Mouse (Mus musculus) kidney, adult 2 months (tissue): Measurements from ENCODE around the gene Apod. TPM values are rescaled to one million over a fixed set of nuclear protein-coding genes. Genes with fewer than 3 reads are reported as not detected.
"Not testable (repeated sequence)": the region's sequence is repeated elsewhere in the genome, so short reads cannot be mapped to it uniquely, and the experiment has no call there.

Experiments
- DNase-seq: peaks from one replicate; pipeline ENCODE4 v3.0.0; 2021
- H3K27ac ChIP-seq: fragments of 200-500 bp; 2 replicates; pipeline ENCODE4 v1.5.1; 2012; ENCODE audit warnings: low read depth, low read length, control low read depth, inconsistent platforms; ENCODE audit not compliant: insufficient read depth
- H3K27me3 ChIP-seq: fragments of 200-500 bp; replicated peaks from 2 replicates; pipeline ENCODE4 v1.6.1; 2012; ENCODE audit warnings: mild to moderate bottlenecking, moderate library complexity, low read length, inconsistent platforms; ENCODE audit not compliant: control insufficient read depth, insufficient read depth
- H3K36me3 ChIP-seq: fragments of 200-500 bp; 2 replicates; pipeline ENCODE4 v1.6.1; 2012; ENCODE audit warnings: mild to moderate bottlenecking, moderate library complexity, low read length, inconsistent platforms; ENCODE audit not compliant: control insufficient read depth, insufficient read depth
- H3K4me1 ChIP-seq: fragments of 200-500 bp; 2 replicates; pipeline ENCODE4 v1.6.1; 2011; ENCODE audit warnings: low read length; ENCODE audit not compliant: control insufficient read depth, insufficient read depth
- H3K4me3 ChIP-seq: fragments of 200-500 bp; 2 replicates; pipeline ENCODE4 v1.5.1; 2011; ENCODE audit warnings: mild to moderate bottlenecking, low read depth, low read length, control low read depth; ENCODE audit not compliant: insufficient read depth
- CTCF ChIP-seq: fragments of 200-500 bp; conservative IDR thresholded peaks from 2 replicates; pipeline ENCODE4 v1.5.1; 2011; ENCODE audit warnings: low read depth, mild to moderate bottlenecking, control low read depth, low read length, moderate library complexity, mixed read lengths; ENCODE audit not compliant: insufficient read depth, insufficient read length
- POLR2A ChIP-seq: fragments of 200-500 bp; IDR thresholded peaks from one replicate; pipeline ENCODE4 v1.6.1; 2011; ENCODE audit warnings: low read depth, low read length, control low read depth
- WGBS: fragments of 180-500 bp; shearing (Covaris S2); methylation state at CpG from one replicate; pipeline ENCODE4 v1.1.7; 2018; 5-methylcytosine and 5-hydroxymethylcytosine counted together
- polyA plus RNA-seq: library from polyadenylated mRNA; depleted of rRNA; stranded (reverse); fragments of >200 nt; gene quantifications from 2 replicates; pipeline ENCODE4 v1.2.3, GENCODE M21; 2012

Apod gene
- polyA plus RNA-seq, 1 experiment, result 1.4 TPM

- Histone ChIP-seq H3K36me3 (no peaks in the 10 kb centered on the region), H3K27me3 (no peaks in the 10 kb centered on the region), H3K4me1 (peaks cover 6% of the 10 kb centered on the region), H3K27ac (no peak overlapping the region), H3K4me3 (no peak overlapping the region)
- TF ChIP-seq POLR2A (no peak), CTCF (no peak)
- no peak for DNase-seq
- 96% methylated on average over 14 of the region's 14 CpGs for WGBS
Measured at GRCm38 (mm10) chr16:31325120-31325519, 10.5 kb upstream of the Apod start.

- no peaks in the 10 kb centered on the region for H3K4me1 ChIP-seq
- WGBS, result 80% methylated on average over 4 of the region's 4 CpGs
- no peak overlapping the region for H3K4me3 ChIP-seq
- TF ChIP-seq CTCF (no peak), POLR2A (no peak)
- DNase-seq, result no peak
- no peak overlapping the region for H3K27ac ChIP-seq
- H3K36me3 ChIP-seq, result no peaks in the 10 kb centered on the region
- H3K27me3 ChIP-seq, result no peaks in the 10 kb centered on the region
Measured at GRCm38 (mm10) chr16:31321501-31321900, 6.9 kb upstream of the Apod start.

DNA sequence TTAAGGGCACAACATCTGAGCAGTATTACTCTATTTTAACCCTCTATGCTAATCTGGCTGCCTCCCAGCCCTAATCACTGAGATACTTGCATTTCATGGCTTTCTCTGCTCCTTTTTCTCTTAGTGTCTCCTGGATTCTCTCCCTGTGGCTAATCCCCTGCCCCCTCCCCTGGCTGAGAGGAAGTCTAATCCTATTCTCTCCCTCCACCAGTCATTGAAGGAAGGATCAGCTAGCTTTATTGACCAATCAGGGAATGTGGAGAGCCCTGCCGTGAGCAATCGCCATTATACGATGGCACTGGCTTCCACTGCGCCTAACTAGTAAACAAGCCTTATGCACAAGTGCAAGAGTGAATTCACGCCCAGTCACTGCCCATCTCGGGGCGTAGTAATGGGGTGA, 6.3 kb upstream of the Apod start:
- Histone ChIP-seq H3K4me3 (no peak overlapping the region), H3K27me3 (no peaks in the 10 kb centered on the region), H3K4me1 (no peaks in the 10 kb centered on the region), H3K36me3 (no peaks in the 10 kb centered on the region), H3K27ac (no peak overlapping the region)
- TF ChIP-seq CTCF (no peak), POLR2A (no peak)
- no peak for DNase-seq
- WGBS, result 89% methylated on average over 7 of the region's 7 CpGs

DNA sequence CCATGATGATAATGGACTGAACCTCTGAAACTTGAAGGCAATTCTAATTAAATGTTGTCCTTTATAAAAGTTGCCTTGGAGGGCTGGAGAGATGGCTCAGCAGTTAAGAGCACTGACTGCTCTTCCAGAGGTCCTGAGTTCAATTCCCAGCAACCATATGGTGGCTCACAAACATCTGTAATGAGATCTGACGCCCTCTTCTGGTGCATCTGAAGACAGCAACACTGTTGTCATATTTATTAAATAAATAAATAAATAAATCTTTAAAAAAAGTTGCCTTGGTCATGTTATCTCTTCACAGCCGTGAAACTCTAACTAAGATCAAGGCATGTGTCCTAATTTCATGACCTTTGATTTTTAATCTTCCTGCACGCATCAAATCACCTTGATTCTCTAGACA, 5.1 kb upstream of the Apod start:
- H3K27me3 ChIP-seq, H3K4me3 ChIP-seq, H3K36me3 ChIP-seq, DNase-seq, H3K4me1 ChIP-seq, H3K27ac ChIP-seq: not testable (repeated sequence)
- WGBS, result 58% methylated on average over 3 of the region's 3 CpGs

- H3K36me3 ChIP-seq, result no peaks in the 10 kb centered on the region
- H3K4me1 ChIP-seq, result no peaks in the 10 kb centered on the region
- no peak overlapping the region for H3K4me3 ChIP-seq
- 60% methylated on average over 4 of the region's 4 CpGs for WGBS
- peak; percentile 9 for DNase-seq
- H3K27me3 ChIP-seq, result no peaks in the 10 kb centered on the region
- TF ChIP-seq CTCF (no peak), POLR2A (no peak)
- H3K27ac ChIP-seq, result no peak overlapping the region
Measured at GRCm38 (mm10) chr16:31319316-31319715, 4.7 kb upstream of the Apod start.

DNA sequence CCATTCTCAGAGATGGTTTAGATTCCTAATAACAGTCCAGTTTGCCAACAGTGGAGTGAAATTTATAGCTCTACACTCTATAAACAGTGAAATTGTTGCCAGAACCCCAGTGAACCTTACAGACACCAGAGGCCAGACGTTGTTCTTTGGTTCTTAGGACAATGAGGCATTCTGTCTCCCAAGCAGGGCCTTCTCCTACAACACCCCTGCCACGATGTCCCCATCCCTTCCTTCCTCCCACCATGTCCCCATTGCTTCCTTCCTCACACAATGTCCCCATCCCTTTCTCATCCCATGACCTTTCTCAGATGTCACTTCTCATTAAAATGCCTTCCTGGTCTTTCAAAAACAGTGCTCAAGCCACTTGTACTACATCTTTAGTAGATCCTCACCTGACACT, 3.8 kb upstream of the Apod start:
- Histone ChIP-seq H3K27ac (no peak overlapping the region), H3K36me3 (no peaks in the 10 kb centered on the region), H3K4me1 (no peaks in the 10 kb centered on the region), H3K27me3 (no peaks in the 10 kb centered on the region), H3K4me3 (no peak overlapping the region)
- TF ChIP-seq CTCF (no peak), POLR2A (no peak)
- DNase-seq, result no peak
- 50% methylated on average over 2 of the region's 2 CpGs for WGBS

GRCm38 (mm10) chr16:31316246-31317143, 1.9 kb upstream of the Apod start:
- peak; percentile 68 for DNase-seq
- not testable (repeated sequence) for H3K4me1 ChIP-seq, H3K4me3 ChIP-seq, H3K27me3 ChIP-seq, H3K36me3 ChIP-seq
- H3K27ac ChIP-seq, result 0 out of 2 replicates have a peak overlapping the region, but pooled peaks have one; percentile 63
- 44% methylated on average over 12 of the region's 12 CpGs for WGBS
